21 mouse cellular contexts compared by ENCODE assay signal in the genomic region with DNA sequence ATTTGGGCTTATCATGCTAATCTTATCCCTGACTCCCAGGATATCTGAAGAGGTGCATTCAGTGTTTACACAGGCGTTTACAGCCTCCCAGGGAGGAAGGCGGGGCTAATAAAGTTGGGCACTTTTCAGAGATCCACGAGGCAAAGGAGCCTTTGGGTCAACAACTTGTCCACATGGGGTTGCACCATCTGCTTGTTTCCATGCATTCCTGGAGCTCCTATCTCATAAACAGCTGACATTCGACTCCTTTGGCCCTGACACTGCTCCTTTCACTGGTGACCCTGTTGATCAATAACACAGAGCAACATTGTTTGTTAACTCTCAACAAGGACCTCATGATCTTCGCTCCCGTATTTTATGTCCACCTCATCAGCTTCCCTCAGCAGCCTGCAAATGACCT. TPM values are rescaled to one million over a fixed set of nuclear protein-coding genes. Genes with fewer than 3 reads are reported as not detected.
DNase-seq lines count a peak whose midpoint lies in the region; ATAC-seq lines count a peak whose summit lies in the region.
"Had no signal": no experiment of that assay in that cellular context is flagged by ENCODE, and none has a peak within 500 bp of the region (broad histone marks: within the 10 kb centered on the region; RNA-seq: fewer than 3 reads in every experiment).

No protein-coding gene starts in this region.

- peak; percentile 6 for DNase-seq in adipocyte (ENCODE audit: low spot score)
- peak; percentile 12 for DNase-seq in embryo, embryonic 9.5 days (ENCODE audit: extremely low spot score)
- DNase-seq in kidney, postnatal 10 days: peak; percentile 14
- DNase-seq in gastrocnemius, postnatal 36 days: no peak
- no peak for DNase-seq in testis, postnatal 14 days (ENCODE audit: low spot score)
- DNase-seq: adrenal gland, adult 2 months; cerebellum, postnatal 25 days; gastrocnemius, adult 2 months; lung, postnatal 10 days; right cerebral cortex, postnatal 4 days had no signal

- no peaks in the 10 kb centered on the region for H3K27me3 ChIP-seq in liver, embryonic 16.5 days (ENCODE audit: control insufficient read depth, insufficient read depth, low read depth, low read length)
- H3K27me3 ChIP-seq in forebrain, embryonic 16.5 days (replicated peaks; ENCODE audit: control insufficient read depth, insufficient read depth, low read length): no peaks in the 10 kb centered on the region
- H3K27me3 ChIP-seq: embryonic facial prominence, embryonic 12.5 days; forebrain, embryonic 15.5 days; limb, embryonic 13.5 days; neural tube, embryonic 12.5 days had no signal

- H3K36me3 ChIP-seq in liver, embryonic 16.5 days (ENCODE audit: control insufficient read depth, insufficient read depth): no peaks in the 10 kb centered on the region
- no peaks in the 10 kb centered on the region for H3K36me3 ChIP-seq in forebrain, embryonic 16.5 days (ENCODE audit: control insufficient read depth, insufficient read depth)
- H3K36me3 ChIP-seq: embryonic facial prominence, embryonic 12.5 days; forebrain, embryonic 15.5 days; limb, embryonic 13.5 days; neural tube, embryonic 12.5 days had no signal

- no peaks in the 10 kb centered on the region for H3K9me3 ChIP-seq in liver, embryonic 16.5 days (replicated peaks; ENCODE audit: control insufficient read depth, low read length)
- no peaks in the 10 kb centered on the region for H3K9me3 ChIP-seq in forebrain, embryonic 16.5 days (ENCODE audit: control insufficient read depth, low read length)
- H3K9me3 ChIP-seq: embryonic facial prominence, embryonic 12.5 days; forebrain, embryonic 15.5 days; limb, embryonic 13.5 days; neural tube, embryonic 12.5 days had no signal

- no peak overlapping the region for H3K4me3 ChIP-seq in liver, embryonic 16.5 days (ENCODE audit: low read depth, low read length)
- H3K4me3 ChIP-seq in forebrain, embryonic 16.5 days (replicated peaks; ENCODE audit: low read length): no peak overlapping the region
- H3K4me3 ChIP-seq: embryonic facial prominence, embryonic 12.5 days; forebrain, embryonic 15.5 days; gastrocnemius, adult 2 months; limb, embryonic 13.5 days; neural tube, embryonic 12.5 days had no signal

- 34% methylated on average over 6 of the region's 6 CpGs for WGBS in liver, embryonic 16.5 days (ENCODE audit: insufficient replicate concordance)
- WGBS in forebrain, embryonic 16.5 days: 63% methylated on average over 6 of the region's 6 CpGs

- H3K9ac ChIP-seq in liver, embryonic 16.5 days (ENCODE audit: low read depth, low read length): no peak overlapping the region
- H3K9ac ChIP-seq in forebrain, embryonic 16.5 days (replicated peaks; ENCODE audit: low read depth, low read length): no peak overlapping the region
- H3K9ac ChIP-seq: embryonic facial prominence, embryonic 12.5 days; forebrain, embryonic 15.5 days; limb, embryonic 13.5 days; neural tube, embryonic 12.5 days had no signal

- intact Hi-C loops in gastrocnemius, postnatal 36 days (cut with DNase I): no loop called here

- H3K27ac ChIP-seq in liver, embryonic 16.5 days (ENCODE audit: low read length): peak overlapping the region; percentile 70
- H3K27ac ChIP-seq in forebrain, embryonic 16.5 days (ENCODE audit: low read length): no peak overlapping the region
- H3K27ac ChIP-seq: embryonic facial prominence, embryonic 12.5 days; forebrain, embryonic 15.5 days; gastrocnemius, adult 2 months; limb, embryonic 13.5 days; neural tube, embryonic 12.5 days had no signal

- ATAC-seq in liver, embryonic 16.5 days (ENCODE audit: low read depth): peak; percentile 84
- no peak for ATAC-seq in forebrain, embryonic 16.5 days
- ATAC-seq in megakaryocyte progenitor cell, adult 5-6 weeks (replicated peaks; ENCODE audit: poor library complexity): no peak
- ATAC-seq: forebrain, embryonic 15.5 days; inflammation-experienced regulatory T-cells, adult 6 months had no signal

- H3K4me2 ChIP-seq in liver, embryonic 16.5 days (ENCODE audit: low read depth, low read length): no peak overlapping the region
- H3K4me2 ChIP-seq in forebrain, embryonic 16.5 days (ENCODE audit: low read length): no peak overlapping the region
- H3K4me2 ChIP-seq: embryonic facial prominence, embryonic 12.5 days; forebrain, embryonic 15.5 days; limb, embryonic 13.5 days; neural tube, embryonic 12.5 days had no signal

- H3K4me1 ChIP-seq in liver, embryonic 16.5 days (ENCODE audit: control insufficient read depth, low read depth, low read length): no peaks in the 10 kb centered on the region
- H3K4me1 ChIP-seq in forebrain, embryonic 16.5 days (replicated peaks; ENCODE audit: control insufficient read depth, insufficient read depth, low read length): no peaks in the 10 kb centered on the region
- H3K4me1 ChIP-seq: embryonic facial prominence, embryonic 12.5 days; forebrain, embryonic 15.5 days; limb, embryonic 13.5 days; neural tube, embryonic 12.5 days had no signal

RNA-seq across cellular contexts. Expression of a gene that starts 15.8 kb away (rescaled TPM):
- 48.4 and 49.4 TPM in 2 replicates for polyA plus RNA-seq in liver, embryonic 16.5 days (2015; fragmentation: Nextera tagmentation; extraction: Ambion mirVana)
- total RNA-seq in gastrocnemius, postnatal 36 days (2021): not detected
- not detected in 2 replicates for polyA plus RNA-seq in forebrain, embryonic 16.5 days (2015; fragmentation: Nextera tagmentation; extraction: Ambion mirVana)
- total RNA-seq in megakaryocyte progenitor cell, adult 5-6 weeks (2015): not detected in 2 replicates
- total RNA-seq in megakaryocyte progenitor cell, adult 5-6 weeks (2017): not detected in 2 replicates
- total RNA-seq: ES-E14; gastrocnemius, adult 2 months; left cerebral cortex, adult 8-10 months; monocyte, adult 5-6 weeks had no signal

Comparison
In these comparisons a context has a peak if more than half of its experiments do, and no peak if none do; other contexts are left out.
1. DNase-seq: peak in adipocyte (single experiment), embryo, embryonic 9.5 days (single experiment) and kidney, postnatal 10 days (single experiment); none in gastrocnemius, postnatal 36 days (0 of 2) and testis, postnatal 14 days (single experiment).